Mouse (Mus musculus): ENCODE results near the gene Tiam2. TPM values are rescaled to one million over a fixed set of nuclear protein-coding genes. Genes with fewer than 3 reads are reported as not detected.
A peak's percentile ranks its signal among the peaks of the same experiment; 100 is the strongest.

The Tiam2 gene
- polyA plus RNA-seq, 1 experiment from 2014 or later: 3.4 TPM

- no peaks in the 10 kb centered on the region for H3K36me3 ChIP-seq
- 31% methylated on average over 4 of the region's 4 CpGs for WGBS
- 0 out of 2 replicates have a peak overlapping the region, but pooled peaks have one; percentile 9 for H3K4me2 ChIP-seq (replicated peaks)
- H3K4me1 ChIP-seq (replicated peaks): peaks cover 6% of the 10 kb centered on the region
- H3K27ac ChIP-seq: peak overlapping the region; percentile 23; the same call in 1 of the 2 replicates
- no peaks in the 10 kb centered on the region for H3K27me3 ChIP-seq (replicated peaks)
- H3K4me3 ChIP-seq (replicated peaks): no peak overlapping the region
- H3K9me3 ChIP-seq: no peaks in the 10 kb centered on the region
- H3K9ac ChIP-seq: no peak overlapping the region
- ATAC-seq: no peak
Observed at GRCm38 (mm10) chr17:3369631-3370030, 43.3 kb downstream of the Tiam2 start.

- Histone ChIP-seq H3K9ac (no peak overlapping the region), H3K27ac (no peak overlapping the region), H3K9me3 (no peaks in the 10 kb centered on the region), H3K27me3 (replicated peaks) (no peaks in the 10 kb centered on the region), H3K4me3 (replicated peaks) (no peak overlapping the region), H3K4me2 (replicated peaks) (no peak overlapping the region), H3K4me1 (replicated peaks) (0 out of 2 replicates have a peak, but pooled peaks cover 3% of the 10 kb centered on the region), H3K36me3 (no peaks in the 10 kb centered on the region)
- no peak for ATAC-seq
- 34% methylated on average over 2 of the region's 2 CpGs for WGBS
Observed at GRCm38 (mm10) chr17:3378606-3379005, 52.2 kb downstream of the Tiam2 start.

GRCm38 (mm10) chr17:3379753-3380588 lies 53.6 kb downstream of the Tiam2 start:
- no peak overlapping the region for H3K4me3 ChIP-seq (replicated peaks)
- no peaks in the 10 kb centered on the region for H3K9me3 ChIP-seq
- H3K36me3 ChIP-seq: no peaks in the 10 kb centered on the region
- peak; percentile 49; the same call in 1 of the 2 replicates for ATAC-seq
- H3K9ac ChIP-seq: no peak overlapping the region
- no peaks in the 10 kb centered on the region for H3K27me3 ChIP-seq (replicated peaks)
- H3K27ac ChIP-seq: no peak overlapping the region
- H3K4me2 ChIP-seq (replicated peaks): no peak overlapping the region
- WGBS: 31% methylated on average over 10 of the region's 13 CpGs
- H3K4me1 ChIP-seq (replicated peaks): 0 out of 2 replicates have a peak, but pooled peaks cover 3% of the 10 kb centered on the region

- H3K9ac ChIP-seq: no peak overlapping the region
- WGBS: 82% methylated on average over 1 of the region's 1 CpGs
- no peak overlapping the region for H3K4me2 ChIP-seq (replicated peaks)
- no peak overlapping the region for H3K27ac ChIP-seq
- H3K36me3 ChIP-seq: no peaks in the 10 kb centered on the region
- H3K4me3 ChIP-seq (replicated peaks): no peak overlapping the region
- no peaks in the 10 kb centered on the region for H3K9me3 ChIP-seq
- ATAC-seq: no peak
- no peaks in the 10 kb centered on the region for H3K4me1 ChIP-seq (replicated peaks)
- H3K27me3 ChIP-seq (replicated peaks): no peaks in the 10 kb centered on the region
Observed at GRCm38 (mm10) chr17:3385391-3385790, 59.0 kb downstream of the Tiam2 start.

GRCm38 (mm10) chr17:3387819-3388218 lies 61.4 kb downstream of the Tiam2 start:
- Histone ChIP-seq H3K9ac (no peak overlapping the region), H3K27ac (no peak overlapping the region), H3K9me3 (no peaks in the 10 kb centered on the region), H3K27me3 (replicated peaks) (no peaks in the 10 kb centered on the region), H3K4me2 (replicated peaks) (no peak overlapping the region), H3K36me3 (no peaks in the 10 kb centered on the region), H3K4me3 (replicated peaks) (no peak overlapping the region), H3K4me1 (replicated peaks) (no peaks in the 10 kb centered on the region)
- 32% methylated on average over 4 of the region's 4 CpGs for WGBS
- no peak for ATAC-seq

- Histone ChIP-seq H3K27me3 (replicated peaks) (no peaks in the 10 kb centered on the region), H3K36me3 (no peaks in the 10 kb centered on the region), H3K4me1 (replicated peaks) (no peaks in the 10 kb centered on the region), H3K4me2 (replicated peaks) (no peak overlapping the region), H3K4me3 (replicated peaks) (no peak overlapping the region), H3K9ac (no peak overlapping the region), H3K9me3 (no peaks in the 10 kb centered on the region), H3K27ac (no peak overlapping the region)
- no peak for ATAC-seq
- WGBS: 84% methylated on average over 4 of the region's 4 CpGs
Observed at GRCm38 (mm10) chr17:3389741-3390140, 63.4 kb downstream of the Tiam2 start.

GRCm38 (mm10) chr17:3393981-3394380 lies 67.6 kb downstream of the Tiam2 start:
- H3K4me1 ChIP-seq (replicated peaks): no peaks in the 10 kb centered on the region
- H3K36me3 ChIP-seq: no peaks in the 10 kb centered on the region
- no peaks in the 10 kb centered on the region for H3K27me3 ChIP-seq (replicated peaks)
- no peaks in the 10 kb centered on the region for H3K9me3 ChIP-seq
- no peak for ATAC-seq
- H3K9ac ChIP-seq: no peak overlapping the region
- H3K4me2 ChIP-seq (replicated peaks): no peak overlapping the region
- no peak overlapping the region for H3K27ac ChIP-seq
- H3K4me3 ChIP-seq (replicated peaks): no peak overlapping the region
- 91% methylated on average over 2 of the region's 2 CpGs for WGBS

GRCm38 (mm10) chr17:3394985-3395384 lies 68.6 kb downstream of the Tiam2 start:
- no peaks in the 10 kb centered on the region for H3K36me3 ChIP-seq
- no peaks in the 10 kb centered on the region for H3K27me3 ChIP-seq (replicated peaks)
- no peaks in the 10 kb centered on the region for H3K4me1 ChIP-seq (replicated peaks)
- no peak for ATAC-seq
- no peak overlapping the region for H3K9ac ChIP-seq
- H3K27ac ChIP-seq: no peak overlapping the region
- WGBS: 77% methylated on average over 2 of the region's 2 CpGs
- H3K9me3 ChIP-seq: no peaks in the 10 kb centered on the region
- H3K4me2 ChIP-seq (replicated peaks): no peak overlapping the region
- no peak overlapping the region for H3K4me3 ChIP-seq (replicated peaks)

- no peak overlapping the region for H3K4me3 ChIP-seq (replicated peaks)
- H3K36me3 ChIP-seq: no peaks in the 10 kb centered on the region
- no peak for ATAC-seq
- H3K9ac ChIP-seq: no peak overlapping the region
- H3K9me3 ChIP-seq: no peaks in the 10 kb centered on the region
- no peak overlapping the region for H3K4me2 ChIP-seq (replicated peaks)
- 69% methylated on average over 12 of the region's 12 CpGs for WGBS
- no peaks in the 10 kb centered on the region for H3K27me3 ChIP-seq (replicated peaks)
- no peaks in the 10 kb centered on the region for H3K4me1 ChIP-seq (replicated peaks)
- H3K27ac ChIP-seq: no peak overlapping the region
Observed at GRCm38 (mm10) chr17:3396881-3397281, 70.5 kb downstream of the Tiam2 start.

- H3K36me3 ChIP-seq: no peaks in the 10 kb centered on the region
- H3K27ac ChIP-seq: no peak overlapping the region
- H3K9me3 ChIP-seq: no peaks in the 10 kb centered on the region
- H3K4me3 ChIP-seq (replicated peaks): no peak overlapping the region
- no peak overlapping the region for H3K4me2 ChIP-seq (replicated peaks)
- H3K27me3 ChIP-seq (replicated peaks): no peaks in the 10 kb centered on the region
- H3K4me1 ChIP-seq (replicated peaks): no peaks in the 10 kb centered on the region
- no peak for ATAC-seq
- no peak overlapping the region for H3K9ac ChIP-seq
- 59% methylated on average over 5 of the region's 5 CpGs for WGBS
Observed at GRCm38 (mm10) chr17:3397836-3398235, 71.5 kb downstream of the Tiam2 start.

- Histone ChIP-seq H3K9ac (no peak overlapping the region), H3K9me3 (no peaks in the 10 kb centered on the region), H3K27me3 (replicated peaks) (no peaks in the 10 kb centered on the region), H3K27ac (no peak overlapping the region), H3K4me1 (replicated peaks) (no peaks in the 10 kb centered on the region), H3K36me3 (no peaks in the 10 kb centered on the region), H3K4me3 (replicated peaks) (no peak overlapping the region), H3K4me2 (replicated peaks) (no peak overlapping the region)
- ATAC-seq: no peak
- 65% methylated on average over 9 of the region's 9 CpGs for WGBS
Observed at GRCm38 (mm10) chr17:3405350-3406073, 79.1 kb downstream of the Tiam2 start.

GRCm38 (mm10) chr17:3407051-3407450 lies 80.7 kb downstream of the Tiam2 start:
- no peak for ATAC-seq
- Histone ChIP-seq H3K27ac (no peak overlapping the region), H3K4me1 (replicated peaks) (no peaks in the 10 kb centered on the region), H3K4me2 (replicated peaks) (no peak overlapping the region), H3K9ac (no peak overlapping the region), H3K4me3 (replicated peaks) (no peak overlapping the region), H3K27me3 (replicated peaks) (no peaks in the 10 kb centered on the region), H3K9me3 (no peaks in the 10 kb centered on the region), H3K36me3 (no peaks in the 10 kb centered on the region)
- WGBS: 7% methylated on average over 1 of the region's 1 CpGs
